Mouse (Mus musculus) 416B (cell line): ENCODE measurements around the gene Adrb1.

Experiments used
- DNase-seq: peaks from one replicate; pipeline ENCODE4 v3.0.0; 2011; ENCODE audit warnings: low read depth

Gene Adrb1

GRCm38 (mm10) chr19:56721387-56722211 lies at the start of gene Adrb1:
Gene Adrb1, plus strand, starts transcription at chr19:56722199.
- no peak for DNase-seq

GRCm38 (mm10) chr19:56675690-56676089 lies 46.3 kb upstream of the Adrb1 start:
- DNase-seq, result no peak

- no peak for DNase-seq
Measured at GRCm38 (mm10) chr19:56676506-56676905, 45.5 kb upstream of the Adrb1 start.

GRCm38 (mm10) chr19:56677611-56678010 lies 44.4 kb upstream of the Adrb1 start:
- no peak for DNase-seq

DNA sequence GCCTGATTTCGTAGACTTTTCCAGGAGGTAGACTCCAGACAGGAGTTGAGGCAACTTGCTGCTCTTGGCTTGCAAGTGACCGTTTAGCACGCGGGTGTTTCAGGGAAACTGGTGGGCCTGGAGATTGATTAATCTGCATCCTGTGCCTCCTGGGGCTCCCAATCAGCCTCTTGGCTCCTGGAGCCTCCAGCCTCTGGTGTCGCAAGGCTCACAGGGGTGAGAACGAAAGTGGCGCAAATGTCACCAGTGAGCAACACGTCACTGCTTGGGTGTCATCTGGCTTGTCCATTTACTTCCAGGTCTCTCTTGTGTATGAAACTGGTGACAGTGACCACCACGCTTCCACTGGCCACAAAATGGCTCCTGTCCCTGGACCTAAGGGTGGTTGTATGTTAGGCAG lies 43.5 kb upstream of the Adrb1 start:
- DNase-seq, result no peak

DNA sequence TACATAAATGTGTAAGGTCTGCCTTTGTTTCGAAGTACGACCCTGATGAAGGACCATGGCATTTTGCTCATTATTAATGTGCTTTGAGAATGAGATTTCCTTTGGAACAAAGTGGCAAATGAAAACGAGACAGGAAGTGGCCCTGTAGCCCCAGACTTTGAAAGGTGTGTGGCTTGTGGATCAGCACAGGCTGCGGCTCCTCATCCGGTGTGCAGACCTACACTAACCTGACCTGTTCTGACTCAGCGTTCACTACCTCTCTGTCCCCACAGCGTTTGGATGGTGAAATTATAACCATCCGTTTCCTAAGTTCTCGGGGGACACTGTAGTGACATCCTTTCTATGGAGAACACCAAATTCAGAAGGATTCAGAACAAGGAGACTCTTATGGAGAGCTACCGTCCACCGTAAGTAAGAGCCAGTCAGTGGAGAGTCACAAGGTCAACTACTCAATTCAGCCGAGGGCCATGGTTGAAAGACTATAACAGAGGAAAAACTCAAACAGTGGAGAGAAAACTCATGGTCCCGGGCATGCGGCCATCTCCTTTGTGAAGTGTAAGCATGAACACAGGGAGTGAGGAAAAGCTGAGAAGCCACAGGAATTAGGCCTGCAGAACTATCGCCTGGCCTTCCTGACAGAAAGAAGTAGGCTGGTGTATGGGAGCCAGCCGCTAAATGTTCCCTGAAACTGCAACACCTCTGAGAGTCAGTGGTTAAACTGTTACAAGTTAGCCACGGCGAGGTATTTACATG lies 42.6 kb upstream of the Adrb1 start:
- no peak for DNase-seq

DNA sequence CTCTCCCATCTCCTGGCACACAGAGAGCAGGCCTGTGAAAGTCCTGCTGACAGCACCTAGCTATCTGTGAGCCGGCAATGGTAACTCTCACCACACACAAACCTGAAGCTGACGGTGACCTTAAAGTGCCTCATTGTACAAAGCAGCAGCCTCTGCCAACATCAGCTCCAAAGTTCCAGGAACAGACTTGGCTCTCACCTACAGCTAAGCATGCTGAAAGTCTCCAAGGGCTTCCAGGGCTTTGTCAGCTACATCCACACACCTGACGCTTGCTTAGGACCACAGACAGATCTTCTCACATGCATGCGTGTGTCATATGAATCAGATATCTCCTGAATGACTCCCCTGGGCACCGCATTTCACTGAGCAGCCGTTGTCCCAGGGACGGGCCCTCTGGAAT lies 42.0 kb upstream of the Adrb1 start:
- DNase-seq, result no peak

GRCm38 (mm10) chr19:56682297-56682696 lies 39.7 kb upstream of the Adrb1 start:
- DNase-seq, result no peak

- no peak for DNase-seq
Measured at GRCm38 (mm10) chr19:56682843-56683242, 39.2 kb upstream of the Adrb1 start.

- no peak for DNase-seq
Measured at GRCm38 (mm10) chr19:56685515-56685914, 36.5 kb upstream of the Adrb1 start.

GRCm38 (mm10) chr19:56686218-56686617 lies 35.8 kb upstream of the Adrb1 start:
- DNase-seq, result no peak

- no peak for DNase-seq
Measured at GRCm38 (mm10) chr19:56687026-56687635, 34.9 kb upstream of the Adrb1 start.

- DNase-seq, result no peak
Measured at GRCm38 (mm10) chr19:56687676-56688075, 34.3 kb upstream of the Adrb1 start.

DNA sequence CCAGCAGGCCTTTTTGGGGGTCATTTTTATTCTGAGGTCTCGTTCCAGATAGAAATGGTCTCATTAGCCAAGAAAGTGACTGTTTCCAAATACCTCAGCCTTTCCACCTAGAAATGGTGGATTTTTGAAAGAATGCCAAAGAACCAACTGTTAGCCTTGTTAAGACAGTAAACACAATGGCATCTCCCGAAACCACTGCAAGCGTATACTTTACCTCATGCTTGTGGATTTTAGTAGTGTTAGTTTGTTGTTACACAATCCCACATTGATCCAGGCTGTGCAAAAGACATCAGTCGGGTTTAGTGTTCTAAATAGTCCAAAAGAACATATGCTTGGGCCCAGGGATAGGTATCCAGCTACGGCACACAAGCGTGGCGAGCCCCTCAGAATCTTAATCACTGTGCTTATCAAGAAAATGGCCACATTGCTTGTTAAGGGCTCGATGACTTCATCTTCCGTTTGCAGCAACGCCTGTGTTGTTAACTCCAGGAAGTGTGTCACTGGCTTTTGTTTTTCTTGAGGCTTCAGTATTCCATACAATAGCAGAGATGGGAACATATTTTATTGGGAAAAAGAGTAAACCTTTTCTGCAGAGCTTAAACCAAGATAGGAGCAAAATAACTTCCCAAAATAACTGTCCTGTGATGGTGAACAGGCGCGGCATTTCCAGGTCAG lies 33.2 kb upstream of the Adrb1 start:
- peak; percentile 17 for DNase-seq

DNA sequence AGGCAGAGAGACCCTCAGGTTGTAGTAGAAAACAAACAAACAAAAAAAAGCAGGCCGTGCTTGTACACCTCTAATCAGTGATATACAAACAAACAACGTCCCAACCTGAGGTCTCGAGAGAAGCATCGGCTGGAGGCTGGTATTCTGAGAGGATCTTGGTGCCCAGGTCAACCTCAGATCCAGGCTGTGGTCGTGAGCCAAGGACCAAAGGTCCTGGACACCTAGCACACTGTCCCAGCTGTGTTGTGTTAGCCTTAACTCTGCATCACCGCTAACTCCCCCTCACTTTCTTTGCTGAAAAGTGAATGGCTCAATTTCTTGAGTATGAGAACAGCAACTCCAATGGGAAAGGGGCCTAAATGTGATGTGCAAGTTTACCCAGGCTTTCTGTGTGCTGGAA lies 32.5 kb upstream of the Adrb1 start:
- DNase-seq, result no peak

DNA sequence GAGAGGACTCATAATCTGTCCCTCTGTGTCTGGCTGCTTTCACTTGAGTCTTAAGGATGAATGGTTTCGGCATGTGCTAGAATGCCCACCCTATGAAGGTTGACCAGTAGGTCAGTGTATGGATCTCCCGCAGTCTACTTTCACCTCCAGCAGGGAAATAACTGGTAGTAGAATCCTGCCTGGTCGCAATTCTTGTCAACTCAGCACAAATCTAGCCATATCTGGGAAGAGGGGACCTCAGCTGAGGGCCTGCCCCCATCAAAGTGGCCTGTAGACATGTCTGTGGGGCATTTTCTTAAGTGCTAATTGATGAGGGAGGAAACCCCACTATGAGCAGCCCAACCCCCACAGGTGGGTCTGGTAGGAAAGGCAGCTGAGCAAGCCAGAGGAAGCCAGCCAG lies 30.9 kb upstream of the Adrb1 start:
- DNase-seq, result no peak

DNA sequence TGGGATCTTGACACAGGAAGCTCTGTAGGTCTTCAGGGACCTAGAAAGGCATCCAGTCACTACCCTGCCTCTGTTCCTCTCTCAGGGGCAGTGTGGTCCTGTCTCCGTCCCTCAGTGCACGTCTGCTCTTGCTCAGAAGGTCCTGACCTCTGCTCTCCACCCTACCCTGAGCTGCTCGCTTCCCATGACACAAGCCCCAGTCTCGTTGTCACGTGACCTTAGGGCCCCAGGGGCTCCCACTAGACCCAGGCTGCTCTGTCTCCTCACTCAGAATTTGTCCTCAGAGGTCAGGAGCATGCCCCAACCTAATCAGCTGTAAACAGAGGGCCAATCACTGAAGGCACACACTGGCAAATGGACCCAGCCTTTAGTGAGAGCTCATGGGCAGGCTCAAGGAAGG lies 29.5 kb upstream of the Adrb1 start:
- no peak for DNase-seq

- no peak for DNase-seq
Measured at GRCm38 (mm10) chr19:56697370-56698144, 24.4 kb upstream of the Adrb1 start.

DNA sequence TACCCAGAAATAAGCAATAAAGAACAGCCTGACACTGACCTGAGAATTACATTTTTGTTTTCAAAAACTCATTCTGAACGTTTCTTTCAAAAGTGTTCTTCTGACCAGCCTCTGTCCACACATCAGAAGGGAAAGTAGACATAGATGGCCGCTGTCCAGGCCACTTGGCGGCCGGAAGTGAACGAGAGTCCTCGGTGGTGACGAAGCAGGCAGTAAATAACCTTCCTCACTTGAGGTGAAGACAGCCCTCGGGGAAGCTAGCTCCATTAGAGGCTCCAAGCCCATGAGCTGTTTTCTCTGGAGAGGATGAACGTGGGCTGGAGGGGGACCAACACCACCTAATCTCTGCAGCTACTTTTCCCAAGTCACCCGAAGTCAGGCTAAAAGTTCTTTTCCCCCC lies 21.2 kb upstream of the Adrb1 start:
- no peak for DNase-seq

- no peak for DNase-seq
Measured at GRCm38 (mm10) chr19:56701404-56702033, 20.5 kb upstream of the Adrb1 start.

DNA sequence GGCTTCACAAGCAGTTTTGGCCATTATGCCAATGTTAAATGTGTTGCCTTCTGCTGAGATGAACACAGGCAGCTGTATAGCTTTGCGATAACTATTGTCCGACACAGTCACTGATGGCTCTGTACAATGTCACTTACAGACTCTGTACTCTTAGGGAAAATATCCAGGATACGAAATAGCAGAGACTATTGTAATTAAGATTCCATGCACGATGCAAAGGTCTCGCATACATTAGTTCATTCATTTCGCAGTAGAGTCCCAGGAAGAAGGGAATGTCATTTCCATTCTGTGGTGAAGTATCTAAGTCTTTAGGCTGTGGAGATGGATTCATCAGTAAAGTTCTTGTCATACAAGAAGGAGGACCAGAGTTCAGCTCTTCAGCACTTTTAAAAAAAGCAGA lies 20.0 kb upstream of the Adrb1 start:
- DNase-seq, result no peak
